Mouse (Mus musculus): Measurements from ENCODE around the gene Cby1.

The Cby1 gene

GRCm38 (mm10) chr15:79658531-79659375 is at the start of gene Cby1, which contains the start of gene Fam227a:
TSS of gene Cby1 (plus strand) at chr15:79659199.
TSS of gene Fam227a (minus strand) at chr15:79658956.
- in situ Hi-C loops (cut with MseI, MboI) = loop anchor here in 1 of 2 experiments (10.0 kb wide), 1 partner anchor 244 kb away; no protein-coding TSS in a partner anchor

DNA sequence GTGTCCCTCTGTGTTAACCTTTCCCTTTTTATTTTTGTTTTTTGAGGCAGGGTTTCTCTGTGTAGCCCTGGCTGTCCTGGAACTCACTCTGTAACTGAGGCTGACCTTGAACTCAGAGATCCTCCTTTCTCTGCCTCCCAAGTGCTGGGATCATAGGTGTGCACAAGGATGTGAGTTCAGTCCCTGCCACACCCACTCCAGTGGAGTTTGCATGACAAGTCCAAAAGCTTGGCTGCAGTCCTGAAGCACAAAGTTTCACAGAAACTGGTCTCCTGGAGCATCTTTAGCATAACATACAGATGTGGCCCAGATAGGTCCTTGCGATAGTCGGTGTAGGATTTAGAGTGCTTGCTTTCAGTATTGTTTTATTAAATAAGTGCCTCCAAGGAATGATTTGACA is 49.8 kb upstream of the Cby1 start:
- in situ Hi-C loops (cut with MseI, MboI) = no loop called here

DNA sequence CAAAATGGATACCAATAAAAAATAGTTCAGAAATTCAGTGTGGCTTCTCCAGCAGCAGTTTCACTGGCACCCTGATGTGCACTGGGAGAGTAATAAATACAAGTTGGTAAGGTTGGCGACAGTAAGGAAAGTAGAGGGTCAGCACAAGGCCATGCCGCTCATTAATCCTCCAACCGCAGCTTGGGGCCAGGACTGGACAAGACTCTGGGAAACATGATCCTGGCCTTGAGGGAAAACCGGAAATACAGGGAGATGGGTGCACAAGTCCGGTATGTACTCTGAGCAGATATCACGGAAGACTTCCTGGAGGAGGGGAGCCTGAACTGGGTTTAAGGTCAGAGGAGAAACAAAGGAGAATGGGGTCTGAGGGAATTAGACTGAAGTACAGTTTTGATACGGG is 43.5 kb upstream of the Cby1 start:
- in situ Hi-C loops (cut with MseI, MboI) = no loop called here

DNA sequence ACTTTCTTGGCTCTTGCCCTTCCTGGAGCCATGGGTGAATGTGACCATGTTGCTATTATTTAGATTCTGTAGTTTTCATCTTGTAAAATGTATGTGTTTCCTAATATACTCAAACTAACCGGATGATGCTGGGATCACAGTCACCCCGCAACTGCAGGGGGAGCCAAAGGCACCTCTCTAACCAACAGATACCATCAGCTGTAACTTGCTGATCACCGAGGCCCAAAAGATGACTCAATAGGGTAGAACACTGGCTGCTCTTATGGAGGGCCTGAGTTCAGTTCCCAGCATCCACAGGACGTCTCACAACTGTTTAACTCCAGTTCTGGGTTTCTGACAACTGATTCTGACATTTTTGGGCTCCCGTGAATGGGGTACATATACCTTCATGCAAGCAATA is 42.3 kb upstream of the Cby1 start:
- in situ Hi-C loops (cut with MseI, MboI) = no loop called here

DNA sequence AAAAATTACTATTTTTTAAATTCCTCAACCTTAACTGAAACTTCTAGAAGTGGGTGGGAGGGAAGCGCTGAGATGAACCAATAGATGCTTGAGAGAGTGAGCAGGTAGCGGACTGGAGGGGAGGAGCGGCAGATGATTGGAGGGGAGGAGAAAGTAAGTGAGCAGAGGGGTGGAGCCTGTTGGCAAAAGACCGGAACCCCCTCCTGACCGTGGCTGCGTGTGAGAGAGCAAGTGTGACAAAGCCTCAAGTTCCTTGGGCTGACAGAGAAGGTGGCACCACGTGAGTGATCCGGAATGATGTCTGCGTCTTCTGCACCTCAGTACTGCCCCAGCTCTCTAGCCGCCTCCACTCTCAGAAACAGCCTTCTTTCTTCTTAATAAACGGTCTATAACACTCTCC is 41.9 kb upstream of the Cby1 start:
- in situ Hi-C loops (cut with MseI, MboI) = no loop called here

DNA sequence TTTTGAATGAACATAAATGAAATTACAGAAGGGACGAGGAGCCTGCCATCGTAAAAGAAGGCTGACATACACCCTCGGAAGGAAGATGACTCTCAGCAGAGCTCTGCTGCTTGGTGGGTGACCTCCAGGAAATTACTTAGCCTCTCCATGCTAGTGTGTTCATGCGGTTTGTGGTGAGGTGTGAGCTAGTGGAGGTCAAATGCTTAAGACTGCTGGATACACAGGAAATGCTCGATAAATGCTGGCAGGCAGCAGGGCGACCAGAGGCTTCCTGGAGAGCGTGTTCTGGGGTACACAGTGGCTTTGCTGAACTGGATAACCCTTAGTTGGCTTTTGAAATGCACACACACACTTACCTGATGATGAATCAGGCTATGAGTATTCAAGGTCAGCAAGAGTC is 40.5 kb upstream of the Cby1 start:
- in situ Hi-C loops (cut with MseI, MboI) = no loop called here

GRCm38 (mm10) chr15:79619770-79620414 is 39.1 kb upstream of the Cby1 start:
- in situ Hi-C loops (cut with MseI, MboI) = no loop called here

- in situ Hi-C loops (cut with MseI, MboI) = no loop called here
Measured at GRCm38 (mm10) chr15:79630471-79630870, 28.5 kb upstream of the Cby1 start.

GRCm38 (mm10) chr15:79641135-79641817 is 17.7 kb upstream of the Cby1 start:
- in situ Hi-C loops (cut with MseI, MboI) = loop anchor here in 1 of 2 experiments (10.0 kb wide), 1 partner anchor 166 kb away; no protein-coding TSS in a partner anchor

DNA sequence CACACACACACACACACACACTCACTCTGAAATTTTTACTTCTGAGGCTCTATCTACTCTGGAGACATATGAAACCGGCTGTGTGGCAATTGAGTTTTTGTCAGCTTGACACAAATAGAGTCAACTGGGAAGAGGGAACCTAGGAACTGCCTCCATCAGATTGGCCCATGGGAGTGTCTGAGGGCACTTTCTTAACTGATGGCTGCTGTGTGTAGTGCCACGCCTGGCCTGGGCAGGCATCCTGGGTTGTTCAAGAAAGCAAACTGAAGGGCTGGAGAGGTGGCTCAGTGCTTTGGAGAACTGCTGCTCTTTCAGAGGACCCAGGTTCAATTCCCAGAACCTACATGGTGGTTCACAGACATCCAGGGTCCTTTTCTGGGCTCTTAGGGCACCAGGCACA is 13.5 kb upstream of the Cby1 start:
- in situ Hi-C loops (cut with MseI, MboI) = loop anchor here in 1 of 2 experiments (10.0 kb wide), 1 partner anchor 171 kb away; no protein-coding TSS in a partner anchor

- in situ Hi-C loops (cut with MseI, MboI) = loop anchor here in 1 of 2 experiments (10.0 kb wide), 1 partner anchor 173 kb away; no protein-coding TSS in a partner anchor
Measured at GRCm38 (mm10) chr15:79648130-79648529, 10.9 kb upstream of the Cby1 start.

- in situ Hi-C loops (cut with MseI, MboI) = loop anchor here in 1 of 2 experiments (10.0 kb wide), 1 partner anchor 236 kb away; no protein-coding TSS in a partner anchor
Measured at GRCm38 (mm10) chr15:79650569-79650968, 8.4 kb upstream of the Cby1 start.

DNA sequence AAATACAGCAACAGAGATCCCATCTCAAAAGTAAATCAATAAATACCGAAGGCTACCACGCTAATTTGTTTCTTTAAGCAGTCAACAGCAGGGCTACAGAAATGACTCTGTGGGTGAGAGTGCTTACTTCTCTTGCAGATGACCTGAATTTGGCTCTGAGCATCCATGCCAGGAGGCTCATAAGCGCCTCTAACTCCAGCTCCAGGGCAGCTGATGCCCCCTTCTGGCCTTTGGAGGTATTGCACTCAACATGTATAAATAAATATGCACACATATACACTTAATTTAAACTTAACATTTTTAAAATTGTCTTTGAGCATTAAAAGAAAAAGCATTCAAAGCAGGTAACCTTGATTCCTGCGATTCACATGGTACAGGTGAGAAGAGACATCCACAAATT is 7.5 kb upstream of the Cby1 start:
- in situ Hi-C loops (cut with MseI, MboI) = loop anchor here in 1 of 2 experiments (10.0 kb wide), 1 partner anchor 237 kb away; no protein-coding TSS in a partner anchor

DNA sequence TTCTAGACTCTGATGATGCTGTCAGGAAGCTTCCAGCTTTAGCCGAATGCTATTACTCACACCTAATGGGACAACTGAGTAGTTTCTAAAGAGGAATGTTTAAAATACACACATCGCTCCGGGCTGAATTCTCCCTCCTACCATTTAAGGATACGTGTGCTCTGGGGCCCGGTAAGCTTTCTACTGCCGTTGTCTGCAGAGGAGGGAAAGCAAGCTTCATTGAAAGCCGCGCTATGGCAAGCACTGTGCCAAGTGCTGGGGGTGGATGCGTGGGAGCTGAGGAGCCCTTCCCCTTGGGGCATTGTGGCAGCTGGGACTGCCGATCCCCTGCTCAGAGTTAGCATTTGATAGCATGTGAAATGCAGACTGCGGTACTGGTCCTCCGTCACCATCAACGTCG is 2.5 kb upstream of the Cby1 start:
- in situ Hi-C loops (cut with MseI, MboI) = loop anchor here in 1 of 2 experiments (10.0 kb wide), 1 partner anchor 242 kb away; no protein-coding TSS in a partner anchor

DNA sequence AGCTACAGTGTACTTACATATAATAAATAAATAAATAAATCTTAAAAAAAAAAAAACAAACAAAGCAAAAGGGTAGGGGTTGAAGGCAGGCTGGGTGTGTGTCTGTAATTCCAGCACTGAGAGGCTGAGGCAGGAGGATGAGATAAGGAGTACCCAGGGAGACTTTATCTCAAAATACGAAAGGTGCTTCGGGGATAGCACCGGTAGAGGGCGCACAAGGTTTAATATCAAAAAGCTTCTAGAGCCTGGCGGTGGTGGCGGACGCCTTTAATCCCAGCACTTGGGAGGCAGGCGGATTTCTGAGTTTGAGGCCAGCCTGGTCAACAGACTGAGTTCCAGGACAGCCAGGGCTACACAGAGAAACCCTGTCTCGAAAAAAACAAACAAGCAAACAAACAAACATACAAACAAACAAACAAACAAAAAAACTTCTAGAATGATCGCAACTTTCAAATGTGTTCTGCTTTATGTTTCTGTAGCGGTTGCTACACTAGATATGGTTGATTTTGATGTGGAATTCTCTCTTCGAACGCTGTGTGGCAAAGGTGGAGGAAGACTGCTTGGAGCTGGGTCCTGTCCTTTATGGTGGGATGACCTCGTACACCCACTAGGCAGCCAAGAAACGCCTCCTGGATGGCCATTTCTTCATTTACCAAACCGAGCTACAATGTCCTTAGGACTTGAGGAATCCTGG is 1.0 kb upstream of the Cby1 start:
- in situ Hi-C loops (cut with MseI, MboI) = loop anchor here in 1 of 2 experiments (10.0 kb wide), 1 partner anchor 243 kb away; no protein-coding TSS in a partner anchor

DNA sequence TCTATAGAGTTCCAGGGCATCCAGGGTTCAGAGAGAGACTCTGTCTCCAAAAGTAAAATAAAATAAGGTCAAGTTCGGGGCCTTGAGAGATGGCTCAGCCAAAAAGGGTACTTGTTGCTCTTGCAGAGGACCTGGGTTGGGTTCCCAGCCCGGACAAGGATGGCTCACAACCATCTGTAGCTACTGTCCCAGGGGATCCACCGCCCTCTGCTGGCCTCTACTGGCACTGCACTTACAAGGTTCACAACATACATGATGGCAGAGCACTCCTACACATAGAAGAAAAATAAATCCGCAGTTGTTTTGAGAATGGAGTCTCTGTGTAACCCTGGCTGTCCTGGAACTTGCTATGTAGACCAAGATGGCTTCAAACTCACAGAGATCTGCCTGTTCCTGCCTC is 2.9 kb downstream of the Cby1 start:
- in situ Hi-C loops (cut with MseI, MboI) = no loop called here

DNA sequence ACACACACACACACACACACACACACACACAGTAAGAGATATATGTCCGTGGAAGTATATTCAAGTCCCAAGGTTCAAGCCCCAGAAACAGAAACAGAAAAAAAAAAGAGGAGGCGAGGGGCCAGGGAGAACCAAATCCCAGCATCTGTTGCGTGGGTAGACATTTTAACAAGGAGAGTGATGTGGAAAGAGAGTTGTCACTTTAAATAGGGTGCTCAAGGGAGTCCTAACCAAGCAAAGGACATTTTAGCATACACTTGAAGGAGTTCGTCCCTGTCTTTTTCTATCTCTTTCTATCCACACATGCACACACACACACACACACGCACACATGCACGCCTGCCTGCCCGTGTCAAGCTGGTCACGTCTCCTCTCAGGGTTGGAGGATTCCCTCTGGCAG is 5.7 kb downstream of the Cby1 start:
- in situ Hi-C loops (cut with MseI, MboI) = no loop called here

GRCm38 (mm10) chr15:79669195-79669594 is 10.2 kb downstream of the Cby1 start:
- in situ Hi-C loops (cut with MseI, MboI) = no loop called here

GRCm38 (mm10) chr15:79670249-79670971 is 11.4 kb downstream of the Cby1 start, which contains the start of gene Tomm22:
TSS of gene Tomm22 (plus strand) at chr15:79670861.
- in situ Hi-C loops (cut with MseI, MboI) = no loop called here

GRCm38 (mm10) chr15:79670972-79671299 is 11.9 kb downstream of the Cby1 start:
- in situ Hi-C loops (cut with MseI, MboI) = no loop called here
